Mouse (Mus musculus) liver, embryonic 12.5 days (tissue): ENCODE data around the gene Pcna. TPM values are rescaled to one million over a fixed set of nuclear protein-coding genes. Genes with fewer than 3 reads are reported as not detected.
A peak's percentile ranks its signal among the peaks of the same experiment; 100 is the strongest.

ENCODE experiments used
- ATAC-seq: fragments of 200-750 bp; cut with Nextera tagmentation; 2 replicates; pipeline ENCODE4 v1.8.0; 2017; ENCODE audit warnings: moderate number of reproducible peaks, mild to moderate bottlenecking, moderate library complexity
- H3K27ac ChIP-seq: fragments of 300-500 bp; sonication (generic); 2 replicates; pipeline ENCODE4 v1.5.1; 2016; ENCODE audit warnings: mild to moderate bottlenecking
- H3K27me3 ChIP-seq: fragments of 300-500 bp; sonication (generic); replicated peaks from 2 replicates; pipeline ENCODE4 v1.6.1; 2016; ENCODE audit warnings: mild to moderate bottlenecking, moderate library complexity
- H3K36me3 ChIP-seq: fragments of 300-500 bp; sonication (generic); 2 replicates; pipeline ENCODE4 v1.6.1; 2016; ENCODE audit warnings: mild to moderate bottlenecking, moderate library complexity
- H3K4me1 ChIP-seq: fragments of 300-500 bp; sonication (generic); 2 replicates; pipeline ENCODE4 v1.6.1; 2016
- H3K4me2 ChIP-seq: fragments of 300-500 bp; sonication (generic); 2 replicates; pipeline ENCODE4 v1.6.1; 2016; ENCODE audit warnings: mild to moderate bottlenecking, moderate library complexity
- H3K4me3 ChIP-seq: fragments of 300-500 bp; sonication (generic); 2 replicates; pipeline ENCODE4 v1.5.1; 2016; ENCODE audit warnings: mild to moderate bottlenecking, moderate library complexity
- H3K9ac ChIP-seq: fragments of 300-500 bp; sonication (generic); 2 replicates; pipeline ENCODE4 v1.6.1; 2016; ENCODE audit warnings: mild to moderate bottlenecking, moderate library complexity
- H3K9me3 ChIP-seq: fragments of 300-500 bp; sonication (generic); replicated peaks from 2 replicates; pipeline ENCODE4 v1.6.1; 2016; ENCODE audit warnings: mild to moderate bottlenecking, moderate library complexity
- WGBS: fragments of 180-500 bp; shearing (Covaris S2); methylation state at CpG from one replicate; pipeline ENCODE4 v1.1.7; 2016; ENCODE audit not compliant: insufficient replicate concordance; 5-methylcytosine and 5-hydroxymethylcytosine counted together
- polyA plus RNA-seq: library from polyadenylated mRNA; unstranded; fragments of >200 nt; fragmentation: Nextera tagmentation; extraction: Ambion mirVana; gene quantifications from 2 replicates; pipeline ENCODE4 v1.2.1, GENCODE M21; 2016

Pcna gene
- polyA plus RNA-seq, 1 experiment from 2014 or later: 353 TPM

- Histone ChIP-seq H3K27me3 (no peaks in the 10 kb centered on the region), H3K4me2 (no peak overlapping the region), H3K9ac (no peak overlapping the region), H3K4me3 (no peak overlapping the region), H3K4me1 (peaks cover 15% of the 10 kb centered on the region), H3K27ac (no peak overlapping the region), H3K36me3 (no peaks in the 10 kb centered on the region), H3K9me3 (no peaks in the 10 kb centered on the region)
- WGBS: 73% methylated on average over 5 of the region's 5 CpGs
- ATAC-seq: no peak
Measured at GRCm38 (mm10) chr2:132211995-132212656, 41.0 kb downstream of the Pcna start.

- H3K4me1 ChIP-seq: peaks cover 15% of the 10 kb centered on the region
- H3K36me3 ChIP-seq: no peaks in the 10 kb centered on the region
- no peak overlapping the region for H3K9ac ChIP-seq
- H3K27me3 ChIP-seq: no peaks in the 10 kb centered on the region
- ATAC-seq: no peak
- no peak overlapping the region for H3K4me3 ChIP-seq
- 59% methylated on average over 9 of the region's 9 CpGs for WGBS
- no peaks in the 10 kb centered on the region for H3K9me3 ChIP-seq
- H3K4me2 ChIP-seq: no peak overlapping the region
- no peak overlapping the region for H3K27ac ChIP-seq
Measured at GRCm38 (mm10) chr2:132210806-132211312, 42.3 kb downstream of the Pcna start.

- no peak overlapping the region for H3K4me3 ChIP-seq
- peaks cover 15% of the 10 kb centered on the region for H3K4me1 ChIP-seq
- no peaks in the 10 kb centered on the region for H3K9me3 ChIP-seq
- H3K27me3 ChIP-seq: no peaks in the 10 kb centered on the region
- no peaks in the 10 kb centered on the region for H3K36me3 ChIP-seq
- 48% methylated on average over 8 of the region's 8 CpGs for WGBS
- H3K27ac ChIP-seq: peak overlapping the region; percentile 52; the same call in 1 of the 2 replicates
- ATAC-seq: peak; percentile 72
- no peak overlapping the region; the same call in 1 of the 2 replicates for H3K4me2 ChIP-seq
- no peak overlapping the region for H3K9ac ChIP-seq
Measured at GRCm38 (mm10) chr2:132208246-132208881, 44.8 kb downstream of the Pcna start.

GRCm38 (mm10) chr2:132206316-132206881 is 46.7 kb downstream of the Pcna start:
- Histone ChIP-seq H3K27me3 (no peaks in the 10 kb centered on the region), H3K9me3 (no peaks in the 10 kb centered on the region), H3K4me1 (peaks cover 15% of the 10 kb centered on the region), H3K36me3 (no peaks in the 10 kb centered on the region), H3K9ac (no peak overlapping the region), H3K4me3 (no peak overlapping the region), H3K27ac (no peak overlapping the region), H3K4me2 (no peak overlapping the region)
- WGBS: 75% methylated on average over 16 of the region's 16 CpGs
- no peak for ATAC-seq

GRCm38 (mm10) chr2:132205549-132205948 is 47.6 kb downstream of the Pcna start:
- ATAC-seq: no peak
- no peak overlapping the region for H3K9ac ChIP-seq
- H3K36me3 ChIP-seq: no peaks in the 10 kb centered on the region
- H3K27me3 ChIP-seq: no peaks in the 10 kb centered on the region
- 72% methylated on average over 4 of the region's 4 CpGs for WGBS
- no peak overlapping the region for H3K4me3 ChIP-seq
- H3K4me1 ChIP-seq: peaks cover 15% of the 10 kb centered on the region
- no peak overlapping the region for H3K4me2 ChIP-seq
- no peaks in the 10 kb centered on the region for H3K9me3 ChIP-seq
- no peak overlapping the region for H3K27ac ChIP-seq

- ATAC-seq: no peak
- no peak overlapping the region for H3K9ac ChIP-seq
- no peak overlapping the region for H3K27ac ChIP-seq
- no peak overlapping the region for H3K4me2 ChIP-seq
- no peaks in the 10 kb centered on the region for H3K36me3 ChIP-seq
- no peaks in the 10 kb centered on the region for H3K27me3 ChIP-seq
- no peaks in the 10 kb centered on the region for H3K9me3 ChIP-seq
- H3K4me1 ChIP-seq: peaks cover 12% of the 10 kb centered on the region
- H3K4me3 ChIP-seq: no peak overlapping the region
- WGBS: 59% methylated on average over 3 of the region's 3 CpGs
Measured at GRCm38 (mm10) chr2:132203773-132204172, 49.3 kb downstream of the Pcna start.

GRCm38 (mm10) chr2:132203186-132203585 is 49.9 kb downstream of the Pcna start:
- H3K9me3 ChIP-seq: no peaks in the 10 kb centered on the region
- no peaks in the 10 kb centered on the region for H3K27me3 ChIP-seq
- no peak for ATAC-seq
- H3K36me3 ChIP-seq: no peaks in the 10 kb centered on the region
- H3K9ac ChIP-seq: no peak overlapping the region
- 69% methylated on average over 3 of the region's 3 CpGs for WGBS
- no peak overlapping the region for H3K27ac ChIP-seq
- H3K4me1 ChIP-seq: peaks cover 6% of the 10 kb centered on the region
- no peak overlapping the region for H3K4me3 ChIP-seq
- no peak overlapping the region for H3K4me2 ChIP-seq

Other genes with a start within 250 kb of the Pcna start
- gene Rassf2, start 223.1 kb downstream of the Pcna start, polyA plus RNA-seq: 3.1 and 3.5 TPM in 2 replicates
- 3.0 and 5.1 TPM in 2 replicates for gene Slc23a2, start 108.2 kb downstream of the Pcna start, polyA plus RNA-seq
- gene Tmem230, start 5.5 kb downstream of the Pcna start, polyA plus RNA-seq: 24.4 and 25.7 TPM in 2 replicates
- gene Cds2, start 9.8 kb upstream of the Pcna start, polyA plus RNA-seq: 13.7 and 15.4 TPM in 2 replicates
- gene Prokr2, start 132.1 kb upstream of the Pcna start, polyA plus RNA-seq: 0.66 and 1.5 TPM in 2 replicates